Mouse (Mus musculus) cortical plate, adult 2 months (tissue): ENCODE data around the gene Klhdc4.

Experiments used
- CTCF ChIP-seq: fragments of 200-500 bp; IDR thresholded peaks from 2 replicates; pipeline ENCODE4 v1.5.1; 2011; ENCODE audit warnings: mild to moderate bottlenecking, control low read depth, low read length; ENCODE audit not compliant: insufficient read depth; ENCODE audit errors: extremely low read depth
- POLR2A ChIP-seq: fragments of 200-500 bp; IDR thresholded peaks from 2 replicates; pipeline ENCODE4 v1.6.1; 2011; ENCODE audit warnings: mild to moderate bottlenecking, low read length, control low read depth; ENCODE audit not compliant: insufficient read depth; ENCODE audit errors: extremely low read depth

GRCm38 (mm10) chr8:121865356-121865755 lies 36.0 kb upstream of the Klhdc4 start:
- TF ChIP-seq CTCF, result no peak
- no peak for TF ChIP-seq POLR2A
